Comparison of ENCODE assay signal across 13 mouse cellular contexts in the genomic region with DNA sequence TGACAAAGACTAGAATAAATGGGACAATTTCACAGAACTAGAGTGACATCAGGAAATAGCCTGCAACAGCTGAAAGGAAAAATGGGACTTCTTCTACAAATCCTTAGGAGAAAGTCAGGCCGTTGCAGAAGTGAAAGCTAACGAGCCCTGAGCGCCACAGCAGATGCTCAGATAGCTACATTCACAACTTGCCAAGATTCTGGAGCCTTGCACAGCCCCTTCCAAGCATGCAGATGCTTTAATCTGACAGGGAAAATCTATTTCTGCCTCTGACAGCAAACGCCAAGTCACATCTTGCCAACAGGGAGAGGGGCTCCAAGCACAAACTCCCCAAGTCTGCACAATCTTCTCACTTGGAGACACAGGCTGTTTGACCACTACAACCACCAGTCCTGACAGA. TPM values are rescaled to one million over a fixed set of nuclear protein-coding genes. Genes with fewer than 3 reads are reported as not detected.
DNase-seq lines count a peak whose midpoint lies in the region; ATAC-seq and TF ChIP-seq lines count a peak whose summit lies in the region.
"Had no signal": no experiment of that assay in that cellular context is flagged by ENCODE, and none has a peak within 500 bp of the region (broad histone marks: within the 10 kb centered on the region; RNA-seq: fewer than 3 reads in every experiment).

No protein-coding gene starts in this region.

- WGBS in forebrain, embryonic 14.5 days = 57% methylated on average over 4 of the region's 4 CpGs
- 91% methylated on average over 4 of the region's 4 CpGs for WGBS in forebrain, embryonic 10.5 days
- WGBS in midbrain, embryonic 14.5 days = 57% methylated on average over 4 of the region's 4 CpGs
- 73% methylated on average over 4 of the region's 4 CpGs for WGBS in midbrain, embryonic 15.5 days
- WGBS in intestine, postnatal 0 days = 78% methylated on average over 4 of the region's 4 CpGs

- no peak overlapping the region for H3K9ac ChIP-seq in forebrain, embryonic 14.5 days (ENCODE audit: low read length)
- H3K9ac ChIP-seq in midbrain, embryonic 14.5 days (replicated peaks; ENCODE audit: low read length) = no peak overlapping the region
- H3K9ac ChIP-seq in midbrain, embryonic 15.5 days = no peak overlapping the region
- no peak overlapping the region for H3K9ac ChIP-seq in intestine, postnatal 0 days (ENCODE audit: low read depth, low read length)
- H3K9ac ChIP-seq: embryonic facial prominence, embryonic 15.5 days; limb, embryonic 15.5 days; lung, embryonic 15.5 days had no signal

- H3K9me3 ChIP-seq in forebrain, embryonic 14.5 days (replicated peaks; ENCODE audit: control insufficient read depth, low read length) = no peaks in the 10 kb centered on the region
- H3K9me3 ChIP-seq in forebrain, embryonic 10.5 days = no peaks in the 10 kb centered on the region
- no peaks in the 10 kb centered on the region for H3K9me3 ChIP-seq in midbrain, embryonic 14.5 days (ENCODE audit: control insufficient read depth, low read length)
- no peaks in the 10 kb centered on the region for H3K9me3 ChIP-seq in midbrain, embryonic 15.5 days
- H3K9me3 ChIP-seq in intestine, postnatal 0 days (ENCODE audit: control insufficient read depth) = no peaks in the 10 kb centered on the region
- H3K9me3 ChIP-seq: embryonic facial prominence, embryonic 15.5 days; limb, embryonic 15.5 days; lung, embryonic 15.5 days had no signal

- peak; percentile 75 for DNase-seq in forebrain, embryonic 14.5 days (ENCODE audit: low spot score)
- no peak for DNase-seq in forebrain, embryonic 10.5 days (ENCODE audit: extremely low spot score, low spot score)
- peak; percentile 7 for DNase-seq in midbrain, embryonic 14.5 days
- peak; percentile 12 to 26 for DNase-seq in layer of hippocampus, postnatal 36 days
- peak; percentile 76 for DNase-seq in telencephalon, adult 2 months (ENCODE audit: low read depth, low spot score)
- no peak for DNase-seq in thymus, postnatal 36 days
- DNase-seq: adrenal gland, adult 8-10 months; thymus, postnatal 14 days had no signal

- no peaks in the 10 kb centered on the region for H3K27me3 ChIP-seq in forebrain, embryonic 14.5 days (replicated peaks; ENCODE audit: control insufficient read depth, insufficient read depth, low read length)
- H3K27me3 ChIP-seq in forebrain, embryonic 10.5 days (ENCODE audit: poor library complexity, severe bottlenecking) = no peaks in the 10 kb centered on the region
- no peaks in the 10 kb centered on the region for H3K27me3 ChIP-seq in midbrain, embryonic 14.5 days (ENCODE audit: control insufficient read depth, insufficient read depth, low read length)
- H3K27me3 ChIP-seq in midbrain, embryonic 15.5 days (replicated peaks) = no peaks in the 10 kb centered on the region
- H3K27me3 ChIP-seq in intestine, postnatal 0 days (replicated peaks; ENCODE audit: control insufficient read depth, insufficient read depth, low read length) = no peaks in the 10 kb centered on the region
- H3K27me3 ChIP-seq: embryonic facial prominence, embryonic 15.5 days; limb, embryonic 15.5 days; lung, embryonic 15.5 days had no signal

- peak; percentile 38; the same call in 1 of the 2 replicates for ATAC-seq in forebrain, embryonic 14.5 days
- no peak for ATAC-seq in midbrain, embryonic 14.5 days (ENCODE audit: low FRiP score, low TSS enrichment)
- no peak for ATAC-seq in midbrain, embryonic 15.5 days (replicated peaks)
- ATAC-seq in intestine, postnatal 0 days = no peak

- 0 out of 2 replicates have a peak, but pooled peaks cover 3% of the 10 kb centered on the region for H3K36me3 ChIP-seq in forebrain, embryonic 14.5 days (ENCODE audit: control insufficient read depth, insufficient read depth, low read length)
- H3K36me3 ChIP-seq in forebrain, embryonic 10.5 days (replicated peaks) = peaks cover 11% of the 10 kb centered on the region; the same call in 1 of the 2 replicates
- no peaks in the 10 kb centered on the region for H3K36me3 ChIP-seq in midbrain, embryonic 14.5 days (ENCODE audit: control insufficient read depth, insufficient read depth, low read length)
- H3K36me3 ChIP-seq in midbrain, embryonic 15.5 days (replicated peaks) = no peaks in the 10 kb centered on the region
- no peaks in the 10 kb centered on the region; the same call in 1 of the 2 replicates for H3K36me3 ChIP-seq in intestine, postnatal 0 days (ENCODE audit: control insufficient read depth, insufficient read depth)
- H3K36me3 ChIP-seq: embryonic facial prominence, embryonic 15.5 days; lung, embryonic 15.5 days had no signal

- H3K4me3 ChIP-seq in forebrain, embryonic 14.5 days (ENCODE audit: low read depth, low read length) = no peak overlapping the region
- no peak overlapping the region for H3K4me3 ChIP-seq in forebrain, embryonic 10.5 days
- no peak overlapping the region for H3K4me3 ChIP-seq in midbrain, embryonic 14.5 days (replicated peaks; ENCODE audit: low read depth, low read length)
- H3K4me3 ChIP-seq in midbrain, embryonic 15.5 days = no peak overlapping the region
- no peak overlapping the region for H3K4me3 ChIP-seq in intestine, postnatal 0 days (ENCODE audit: low read depth, low read length)
- H3K4me3 ChIP-seq: embryonic facial prominence, embryonic 15.5 days; limb, embryonic 15.5 days; lung, embryonic 15.5 days had no signal

- no peak for TF ChIP-seq CTCF in intestine, postnatal 0 days (IDR thresholded peaks at IDR 0.05; ENCODE audit: low read depth)

- no peak overlapping the region for H3K4me2 ChIP-seq in forebrain, embryonic 14.5 days (ENCODE audit: low read length)
- H3K4me2 ChIP-seq in midbrain, embryonic 14.5 days (ENCODE audit: low read length) = no peak overlapping the region
- H3K4me2 ChIP-seq in midbrain, embryonic 15.5 days = no peak overlapping the region
- no peak overlapping the region for H3K4me2 ChIP-seq in intestine, postnatal 0 days (replicated peaks; ENCODE audit: low read depth)
- H3K4me2 ChIP-seq: embryonic facial prominence, embryonic 15.5 days; limb, embryonic 15.5 days; lung, embryonic 15.5 days had no signal

- H3K4me1 ChIP-seq in forebrain, embryonic 14.5 days (ENCODE audit: control insufficient read depth, insufficient read depth, low read length) = peaks cover 4% of the 10 kb centered on the region; the same call in 1 of the 2 replicates
- peaks cover 21% of the 10 kb centered on the region for H3K4me1 ChIP-seq in forebrain, embryonic 10.5 days
- H3K4me1 ChIP-seq in midbrain, embryonic 14.5 days (ENCODE audit: control insufficient read depth, insufficient read depth, low read length) = peaks cover 9% of the 10 kb centered on the region; the same call in 1 of the 2 replicates
- H3K4me1 ChIP-seq in midbrain, embryonic 15.5 days = no peaks in the 10 kb centered on the region; the same call in 1 of the 2 replicates
- no peaks in the 10 kb centered on the region for H3K4me1 ChIP-seq in intestine, postnatal 0 days (replicated peaks; ENCODE audit: control insufficient read depth, insufficient read depth, low read length)
- H3K4me1 ChIP-seq: embryonic facial prominence, embryonic 15.5 days; limb, embryonic 15.5 days; lung, embryonic 15.5 days had no signal

- H3K27ac ChIP-seq in forebrain, embryonic 14.5 days (ENCODE audit: low read depth, low read length) = peak overlapping the region; percentile 21; the same call in 1 of the 2 replicates
- H3K27ac ChIP-seq in forebrain, embryonic 10.5 days = no peak overlapping the region
- no peak overlapping the region for H3K27ac ChIP-seq in midbrain, embryonic 14.5 days (replicated peaks; ENCODE audit: low read depth, low read length)
- H3K27ac ChIP-seq in midbrain, embryonic 15.5 days = no peak overlapping the region
- H3K27ac ChIP-seq in intestine, postnatal 0 days (ENCODE audit: low read depth, low read length) = no peak overlapping the region
- H3K27ac ChIP-seq: embryonic facial prominence, embryonic 15.5 days; limb, embryonic 15.5 days; lung, embryonic 15.5 days had no signal

RNA-seq across cellular contexts. Expression of gene Sumf1, which starts 42.6 kb away (rescaled TPM):
- polyA plus RNA-seq in forebrain, embryonic 14.5 days (2014; fragmentation: Nextera tagmentation; extraction: Ambion mirVana) = 12.5 TPM in 2 replicates
- polyA plus RNA-seq in forebrain, embryonic 10.5 days (2016; fragmentation: Nextera tagmentation; extraction: Ambion mirVana) = 12.8 and 13.0 TPM in 2 replicates
- polyA plus RNA-seq in midbrain, embryonic 14.5 days (2014; fragmentation: Nextera tagmentation; extraction: Ambion mirVana) = 8.4 and 10.9 TPM in 2 replicates
- 11.0 and 11.4 TPM in 2 replicates for polyA plus RNA-seq in midbrain, embryonic 15.5 days (2015; fragmentation: Nextera tagmentation; extraction: Ambion mirVana)
- 10 to 100 TPM; 18.5 to 18.9 TPM for total RNA-seq in layer of hippocampus, postnatal 36 days (2021)
- 30.1 and 30.2 TPM in 2 replicates for polyA plus RNA-seq in intestine, postnatal 0 days (2015; fragmentation: Nextera tagmentation; extraction: Ambion mirVana)

Comparison
In these comparisons a context has a peak if more than half of its experiments do, and no peak if none do; other contexts are left out.
1. DNase-seq: peak in forebrain, embryonic 14.5 days (single experiment), midbrain, embryonic 14.5 days (single experiment), layer of hippocampus, postnatal 36 days (2 of 2) and telencephalon, adult 2 months (single experiment); none in forebrain, embryonic 10.5 days (single experiment) and thymus, postnatal 36 days (0 of 2).